Mouse (Mus musculus): ENCODE measurements around the gene Mapk8ip3.
A peak's percentile ranks its signal among the peaks of the same experiment; 100 is the strongest.

Gene Mapk8ip3

GRCm38 (mm10) chr17:24886134-24886931, 50.4 kb downstream of the Mapk8ip3 start, which contains the start of the genes Nubp2 and Spsb3:
Nubp2 (minus strand) TSS chr17:24886349.
Spsb3 (plus strand) TSS chr17:24886643.
- peak; percentile 98 for DNase-seq (ENCODE audit: low read depth, low spot score)

DNA sequence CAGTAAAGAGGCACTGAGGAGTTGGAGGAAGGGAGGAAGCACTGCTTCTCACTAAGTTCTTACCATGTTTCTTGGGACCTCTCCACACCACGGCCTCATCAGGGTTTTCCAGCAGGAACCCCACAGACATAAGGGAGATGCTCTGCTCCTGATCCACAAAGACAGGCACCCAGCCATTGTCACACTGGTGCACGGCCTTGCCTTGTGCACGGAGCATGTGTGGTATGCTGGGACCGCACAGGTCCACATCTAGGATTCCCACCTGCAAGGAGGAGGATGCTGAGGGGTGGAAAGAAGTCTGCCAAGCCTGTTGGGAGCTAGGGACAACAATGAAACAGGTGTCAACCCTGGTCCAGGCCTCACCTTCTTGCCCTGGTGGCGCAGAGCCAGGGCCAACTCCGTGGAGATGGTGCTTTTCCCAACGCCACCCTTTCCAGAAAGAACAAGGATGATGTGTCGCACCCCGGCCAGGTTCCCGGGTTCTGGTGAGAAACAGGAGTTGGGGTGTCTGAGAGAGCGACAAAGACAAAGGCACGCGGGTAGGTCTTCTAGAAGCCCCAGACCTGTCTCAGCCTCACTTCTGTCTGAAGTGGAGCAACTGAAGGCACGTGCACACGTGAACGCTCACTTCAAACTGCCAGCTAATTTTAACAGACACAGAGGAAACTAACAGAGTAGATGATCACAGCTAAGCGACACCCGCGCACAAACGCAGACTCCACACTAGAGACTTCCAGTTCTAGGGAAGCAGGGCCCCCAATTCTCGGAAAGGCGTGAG, 51.2 kb downstream of the Mapk8ip3 start:
- no peak for DNase-seq (ENCODE audit: low read depth, low spot score)

DNA sequence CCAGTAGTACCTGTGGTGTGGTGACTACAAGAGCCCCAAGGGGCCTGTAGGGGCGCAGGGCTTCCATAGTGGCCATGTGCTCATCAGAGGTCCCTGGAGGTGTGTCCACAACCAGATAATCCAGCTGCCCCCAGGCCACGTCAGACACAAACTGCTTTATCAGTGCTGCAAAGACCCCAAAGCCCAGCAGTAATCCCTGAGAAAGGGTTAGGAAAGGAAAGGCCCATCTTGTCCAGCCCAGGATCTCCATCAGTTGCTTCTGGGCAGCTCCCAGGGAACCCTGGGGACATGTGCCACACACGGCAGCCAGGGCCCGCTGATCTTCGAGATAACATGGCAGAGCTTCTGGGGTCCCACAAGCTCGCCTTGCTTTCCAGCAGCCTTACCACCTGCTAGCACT, 52.4 kb downstream of the Mapk8ip3 start:
- no peak for DNase-seq (ENCODE audit: low read depth, low spot score)

GRCm38 (mm10) chr17:24881738-24882440, 54.9 kb downstream of the Mapk8ip3 start:
- no peak for DNase-seq (ENCODE audit: low read depth, low spot score)

GRCm38 (mm10) chr17:24878531-24878930, 58.2 kb downstream of the Mapk8ip3 start:
- no peak for DNase-seq (ENCODE audit: low read depth, low spot score)

GRCm38 (mm10) chr17:24878117-24878397, 58.7 kb downstream of the Mapk8ip3 start:
- DNase-seq (ENCODE audit: low read depth, low spot score), result no peak

- no peak for DNase-seq (ENCODE audit: low read depth, low spot score)
Observed at GRCm38 (mm10) chr17:24877336-24878116, 59.3 kb downstream of the Mapk8ip3 start.

DNA sequence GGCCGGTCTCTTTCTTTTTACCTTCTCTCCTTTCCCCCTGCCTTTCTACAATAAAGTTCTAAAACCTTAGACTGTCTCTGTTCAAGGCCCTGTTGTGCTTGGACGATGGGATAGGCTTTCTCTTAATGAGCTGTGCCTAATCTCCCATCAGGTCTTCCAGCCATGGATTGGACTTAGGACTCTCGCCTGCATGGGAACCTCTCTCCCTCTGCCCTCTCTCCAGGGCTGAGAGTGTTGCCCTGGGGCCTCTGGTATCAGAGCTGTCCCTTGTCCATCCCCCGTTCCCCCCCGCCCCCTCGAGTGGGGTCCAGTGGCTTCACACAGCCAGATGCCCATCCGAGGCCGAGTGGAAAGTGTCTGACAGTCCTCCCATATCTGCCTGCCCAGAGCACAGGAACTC, 61.8 kb downstream of the Mapk8ip3 start:
- DNase-seq (ENCODE audit: low read depth, low spot score), result no peak

DNA sequence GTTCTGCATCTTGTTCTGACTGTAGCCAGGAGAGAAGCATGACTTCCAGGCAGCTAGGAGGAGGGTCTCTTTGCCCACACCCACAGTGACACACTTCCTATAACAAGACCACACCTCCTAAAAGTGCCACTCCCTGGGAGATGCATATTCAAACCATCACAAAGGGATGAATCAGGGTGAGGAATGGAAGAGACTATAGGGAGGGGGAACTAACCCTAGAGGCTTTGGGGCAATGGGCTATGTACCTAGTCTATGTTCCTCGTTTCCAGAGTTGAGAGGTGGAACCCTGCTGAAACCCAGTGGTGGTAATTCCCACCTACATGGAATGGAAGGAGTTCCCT, 62.4 kb downstream of the Mapk8ip3 start:
- DNase-seq (ENCODE audit: low read depth, low spot score), result no peak

DNA sequence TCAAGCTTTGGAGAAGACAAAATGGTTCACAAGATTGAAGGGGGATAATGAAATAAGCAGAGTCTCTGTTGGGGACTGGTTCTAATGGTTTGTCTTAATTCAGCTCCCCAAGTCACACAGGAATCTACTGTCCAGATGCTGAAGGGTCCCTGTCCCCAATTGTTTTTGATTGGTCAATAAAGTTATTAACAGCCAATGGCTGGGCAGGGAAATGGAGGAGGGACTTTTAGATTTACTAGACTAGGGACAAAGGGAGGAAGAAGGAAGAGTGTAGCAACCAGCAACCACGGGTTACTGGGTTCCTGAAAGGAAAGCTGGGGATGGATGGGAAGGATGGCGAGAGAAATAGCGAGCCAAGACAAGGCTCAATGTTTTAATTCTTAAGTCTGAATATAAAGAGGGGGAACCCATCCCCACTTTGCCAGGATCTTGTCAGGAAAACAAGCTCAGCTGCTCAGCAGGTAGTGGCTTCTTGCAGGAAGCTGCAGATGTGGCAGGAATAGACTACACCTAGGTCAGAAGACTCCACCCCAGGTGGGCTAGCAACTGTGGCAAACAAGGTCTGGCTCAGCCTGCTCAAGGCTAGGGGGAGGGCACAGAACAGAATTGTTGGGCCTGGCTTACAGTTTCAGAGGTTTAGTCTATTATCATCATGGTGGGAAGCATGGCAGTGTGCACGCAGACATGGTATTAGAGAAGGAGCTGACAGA, 62.9 kb downstream of the Mapk8ip3 start:
- no peak for DNase-seq (ENCODE audit: low read depth, low spot score)

- DNase-seq (ENCODE audit: low read depth, low spot score), result no peak
Observed at GRCm38 (mm10) chr17:24867914-24868313, 68.9 kb downstream of the Mapk8ip3 start.

GRCm38 (mm10) chr17:24865776-24866175, 71.0 kb downstream of the Mapk8ip3 start, which contains the start of gene Igfals:
Igfals (plus strand) TSS chr17:24865997.
- no peak for DNase-seq (ENCODE audit: low read depth, low spot score)

GRCm38 (mm10) chr17:24861785-24862184, 75.0 kb downstream of the Mapk8ip3 start:
- no peak for DNase-seq (ENCODE audit: low read depth, low spot score)

DNA sequence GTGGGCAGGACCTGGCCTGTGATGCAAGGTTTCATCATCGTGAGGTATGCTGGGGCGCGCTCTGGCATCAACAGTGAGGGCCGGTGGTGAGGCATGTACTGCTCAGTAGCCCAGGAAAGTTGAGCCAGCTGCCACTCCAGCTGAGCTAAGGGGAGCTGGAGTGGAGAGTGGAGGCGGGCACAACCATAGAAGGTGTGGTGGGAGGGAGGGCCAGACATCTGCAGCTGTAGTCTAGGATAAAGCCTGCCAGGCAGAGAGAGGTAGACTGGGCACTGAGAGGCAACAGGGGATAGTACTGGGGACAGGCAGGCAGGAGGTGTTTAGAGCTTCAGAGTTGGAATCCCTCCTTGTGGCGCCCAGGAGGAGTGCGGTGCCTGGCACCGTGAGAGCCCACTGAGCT, 76.7 kb downstream of the Mapk8ip3 start:
- no peak for DNase-seq (ENCODE audit: low read depth, low spot score)

DNA sequence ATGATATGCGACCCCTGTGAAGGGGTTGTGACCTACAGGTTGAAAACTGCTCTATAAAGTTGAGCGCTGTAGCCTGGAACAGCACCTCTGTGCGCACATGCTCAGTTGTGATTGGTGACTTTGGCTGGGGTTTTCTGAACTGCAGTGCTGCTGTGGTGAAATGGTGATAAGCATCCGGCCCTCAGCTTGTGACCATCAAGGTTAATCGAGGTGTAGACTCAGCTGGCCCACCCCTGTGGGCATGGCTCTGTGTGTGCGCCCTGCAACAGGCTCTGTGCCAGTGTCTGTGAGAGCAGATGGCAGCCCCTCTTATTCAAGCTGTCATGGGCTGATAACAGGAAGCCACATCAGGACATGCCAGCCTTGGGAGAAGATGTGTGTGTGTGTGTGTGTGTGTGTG, 77.8 kb downstream of the Mapk8ip3 start:
- DNase-seq (ENCODE audit: low read depth, low spot score), result no peak

- no peak for DNase-seq (ENCODE audit: low read depth, low spot score)
Observed at GRCm38 (mm10) chr17:24857831-24858470, 78.8 kb downstream of the Mapk8ip3 start.

DNA sequence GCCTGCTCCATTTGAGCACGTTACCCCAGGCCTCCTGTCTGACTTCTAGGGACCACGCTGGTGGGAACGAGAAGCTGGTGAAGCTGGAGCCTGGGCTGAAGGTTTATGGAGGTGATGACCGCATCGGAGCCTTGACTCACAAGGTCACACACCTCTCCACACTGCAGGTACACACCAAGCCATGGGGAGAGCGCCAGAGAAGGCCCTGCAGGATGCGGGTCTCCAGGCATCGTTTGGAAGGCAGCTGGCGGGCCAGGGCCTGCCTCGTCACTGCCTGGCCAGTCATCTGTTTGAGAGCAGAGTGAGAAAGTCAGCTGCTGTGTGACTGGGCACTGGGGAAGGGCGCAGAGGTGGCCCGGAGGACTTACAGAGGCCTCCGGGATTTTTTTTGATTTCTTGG, 80.2 kb downstream of the Mapk8ip3 start:
- no peak for DNase-seq (ENCODE audit: low read depth, low spot score)

DNA sequence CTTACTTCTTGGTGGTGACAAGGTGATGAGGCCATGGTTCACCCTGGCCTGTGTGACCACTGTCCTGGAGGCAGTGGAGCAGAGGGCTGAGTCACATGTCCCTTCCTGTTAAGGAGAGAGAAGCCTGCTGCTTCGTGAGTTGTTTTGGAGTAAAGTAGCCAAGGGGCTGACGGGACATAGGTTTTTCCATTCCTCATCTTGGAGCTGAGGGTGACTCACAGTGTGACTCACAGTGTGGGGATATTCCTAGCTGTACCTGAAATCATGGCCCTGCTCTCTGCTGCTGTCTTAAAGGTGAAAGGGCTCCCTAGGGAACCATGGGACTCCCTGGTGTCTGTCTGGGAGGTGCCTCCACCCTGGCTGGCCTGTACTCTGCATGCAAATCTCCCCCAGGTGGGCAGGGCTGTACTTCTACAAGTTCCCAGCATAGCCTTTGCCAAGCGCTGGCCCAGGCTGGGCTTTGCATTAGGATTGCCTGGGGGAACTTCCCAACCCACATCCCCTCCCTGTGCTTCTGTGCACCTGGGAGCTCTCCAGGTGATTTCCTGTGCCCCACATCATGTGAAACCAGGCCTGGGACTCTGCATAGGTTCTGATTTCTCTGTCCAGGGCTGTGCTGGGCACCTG, 80.8 kb downstream of the Mapk8ip3 start:
- no peak for DNase-seq (ENCODE audit: low read depth, low spot score)

GRCm38 (mm10) chr17:24851381-24852125, 85.2 kb downstream of the Mapk8ip3 start:
- DNase-seq (ENCODE audit: low read depth, low spot score), result no peak
